In genomic region chr7:78754458-78755000, GRCm38 (mm10) we compare ENCODE assay signal across 27 mouse cellular contexts. TPM values are rescaled to one million over a fixed set of nuclear protein-coding genes. Genes with fewer than 3 reads are reported as not detected.
A peak's percentile ranks its signal among the peaks of the same experiment; 100 is the strongest.
DNase-seq lines count a peak whose midpoint lies in the region; ATAC-seq lines count a peak whose summit lies in the region.
"Had no signal": no experiment of that assay in that cellular context is flagged by ENCODE, and none has a peak within 500 bp of the region (broad histone marks: within the 10 kb centered on the region; RNA-seq: fewer than 3 reads in every experiment).

No protein-coding gene starts in this region.

- ATAC-seq in erythroid progenitor cell, adult 5-6 weeks (replicated peaks; ENCODE audit: low FRiP score, poor library complexity, severe bottlenecking) = no peak
- ATAC-seq: activated CD4-positive, CD25-positive, alpha-beta regulatory T cell, adult 4 months; midbrain, embryonic 15.5 days had no signal

- peak; percentile 86 for DNase-seq in heart, adult 11 months
- DNase-seq in heart, postnatal 25 days (ENCODE audit: low spot score) = no peak
- DNase-seq in left cerebral cortex, postnatal 4 days = peak; percentile 43
- DNase-seq in left cerebral cortex, adult 8-10 months (ENCODE audit: low spot score in 2 of 2) = no peak
- DNase-seq in brain, embryonic 18.5 days (ENCODE audit: low read depth, low spot score) = peak; percentile 39
- peak; percentile 13 to 18 for DNase-seq in layer of hippocampus, postnatal 25 days (ENCODE audit: extremely low spot score in 1 of 2, low spot score in 1 of 2)
- DNase-seq: adrenal gland, adult 2 months; adrenal gland, postnatal 36 days; B cell, adult 2 months; cerebellum, adult 11 months; cerebellum, adult 9-10 months; gastrocnemius, postnatal 14 days; heart, adult 18-20 months; heart, postnatal 4 days; kidney, adult 18-20 months; kidney, postnatal 25 days; liver, embryonic 13.5 days; lung, adult 2 months; lung, postnatal 10 days; retina, postnatal 1 day; spleen, adult 18-20 months; thymus, postnatal 14 days had no signal

- intact Hi-C loops in heart, postnatal 25 days (cut with DNase I) = no loop called here
- intact Hi-C loops in left cerebral cortex, postnatal 4 days (cut with DNase I) = no loop called here

RNA-seq across cellular contexts. Expression of gene Ntrk3, which starts 16.7 kb away (rescaled TPM):
- 1 to 10 TPM; 1.6 to 1.9 TPM for total RNA-seq in heart, postnatal 25 days (2021)
- total RNA-seq in left cerebral cortex, postnatal 4 days (2021) = 100 to 1,000 TPM; 130 to 143 TPM
- total RNA-seq in left cerebral cortex, adult 8-10 months (2022) = 100 to 1,000 TPM; 128 to 161 (median 134) TPM
- total RNA-seq in layer of hippocampus, postnatal 25 days (2021) = 100 to 1,000 TPM; 171 to 232 TPM
- not detected in 2 replicates for total RNA-seq in erythroid progenitor cell, adult 5-6 weeks (2015; ENCODE audit: low replicate concordance)
- 0.45 and 1.2 TPM in 2 replicates for total RNA-seq in erythroid progenitor cell, adult 5-6 weeks (2017; ENCODE audit: low replicate concordance)
- total RNA-seq: common myeloid progenitor, adult 5-6 weeks; megakaryocyte-erythroid progenitor cell, adult 5-6 weeks had no signal

RNA-seq across cellular contexts. Expression of gene Mrps11, which starts 28.4 kb away (rescaled TPM):
- 10 to 100 TPM; 47.3 to 48.0 TPM for total RNA-seq in heart, postnatal 25 days (2021)
- 10 to 100 TPM; 37.5 to 40.2 TPM for total RNA-seq in left cerebral cortex, postnatal 4 days (2021)
- 10 to 100 TPM; 35.1 to 41.1 (median 35.9) TPM for total RNA-seq in left cerebral cortex, adult 8-10 months (2022)
- 10 to 100 TPM; 32.7 to 39.8 TPM for total RNA-seq in layer of hippocampus, postnatal 25 days (2021)
- total RNA-seq in erythroid progenitor cell, adult 5-6 weeks (2015; ENCODE audit: low replicate concordance) = 15.9 and 17.7 TPM in 2 replicates
- 13.9 and 29.9 TPM in 2 replicates for total RNA-seq in erythroid progenitor cell, adult 5-6 weeks (2017; ENCODE audit: low replicate concordance)

RNA-seq across cellular contexts. Expression of gene Mrpl46, which starts 28.8 kb away (rescaled TPM):
- total RNA-seq in heart, postnatal 25 days (2021) = 10 to 100 TPM; 53.9 to 54.8 TPM
- 10 to 100 TPM; 23.2 to 24.6 TPM for total RNA-seq in left cerebral cortex, postnatal 4 days (2021)
- 10 to 100 TPM; 33.7 to 37.8 (median 35.1) TPM for total RNA-seq in left cerebral cortex, adult 8-10 months (2022)
- total RNA-seq in layer of hippocampus, postnatal 25 days (2021) = 10 to 100 TPM; 25.8 to 31.8 TPM
- total RNA-seq in erythroid progenitor cell, adult 5-6 weeks (2015; ENCODE audit: low replicate concordance) = 19.3 and 27.8 TPM in 2 replicates
- total RNA-seq in erythroid progenitor cell, adult 5-6 weeks (2017; ENCODE audit: low replicate concordance) = 13.0 and 14.2 TPM in 2 replicates

Comparison
In these comparisons a context has a peak if more than half of its experiments do, and no peak if none do; other contexts are left out.
1. DNase-seq: peak in heart, adult 11 months (single experiment), left cerebral cortex, postnatal 4 days (single experiment), brain, embryonic 18.5 days (single experiment) and layer of hippocampus, postnatal 25 days (2 of 2); none in heart, postnatal 25 days (single experiment) and left cerebral cortex, adult 8-10 months (0 of 2).
2. RNA of gene Ntrk3, which starts 16.7 kb away (total RNA-seq): 171 to 232 TPM in layer of hippocampus, postnatal 25 days, 130 to 143 TPM in left cerebral cortex, postnatal 4 days and 128 to 161 TPM in left cerebral cortex, adult 8-10 months; 1.6 to 1.9 TPM in heart, postnatal 25 days and 0.45 to 1.2 TPM in erythroid progenitor cell, adult 5-6 weeks; every median in the first group is over 10 times any median in the second.